Mouse (Mus musculus) ES-Bruce4 (cell line): Measurements from ENCODE around the gene Chil1.

Experiments
- CTCF ChIP-seq: IDR thresholded peaks from one replicate; pipeline ENCODE4 v1.8.1; 2011; ENCODE audit warnings: low read depth, low read length
- POLR2A ChIP-seq: IDR thresholded peaks from one replicate; pipeline ENCODE4 v1.8.1; 2011; ENCODE audit warnings: low read length; ENCODE audit not compliant: insufficient read depth

- TF ChIP-seq CTCF: no peak
- TF ChIP-seq POLR2A: no peak
Observed at GRCm38 (mm10) chr1:134219608-134220007, 37.6 kb downstream of the Chil1 start.
